Mouse (Mus musculus) CD4-positive helper T cell, adult 2 months (primary cell): ENCODE measurements around the gene Mcee.

Source experiments
- DNase-seq: peaks from one replicate; pipeline ENCODE4 v3.0.0-alpha.2; 2012; ENCODE audit warnings: low read depth, missing footprints, low spot score

The Mcee gene

GRCm38 (mm10) chr7:64439595-64440518, 47.5 kb downstream of the Mcee start:
- no peak for DNase-seq

- no peak for DNase-seq
Observed at GRCm38 (mm10) chr7:64440519-64440918, 48.1 kb downstream of the Mcee start.

- no peak for DNase-seq
Observed at GRCm38 (mm10) chr7:64450631-64451030, 58.2 kb downstream of the Mcee start.

- DNase-seq, result no peak
Observed at GRCm38 (mm10) chr7:64451441-64451840, 59.0 kb downstream of the Mcee start.

- no peak for DNase-seq
Observed at GRCm38 (mm10) chr7:64451861-64452382, 59.5 kb downstream of the Mcee start.

GRCm38 (mm10) chr7:64452471-64453222, 60.2 kb downstream of the Mcee start:
- DNase-seq, result no peak

GRCm38 (mm10) chr7:64456176-64456575, 63.8 kb downstream of the Mcee start:
- no peak for DNase-seq

- no peak for DNase-seq
Observed at GRCm38 (mm10) chr7:64456676-64457075, 64.3 kb downstream of the Mcee start.

- DNase-seq, result no peak
Observed at GRCm38 (mm10) chr7:64457811-64458210, 65.4 kb downstream of the Mcee start.
